27 mouse cellular contexts compared by ENCODE assay signal in the genomic region with DNA sequence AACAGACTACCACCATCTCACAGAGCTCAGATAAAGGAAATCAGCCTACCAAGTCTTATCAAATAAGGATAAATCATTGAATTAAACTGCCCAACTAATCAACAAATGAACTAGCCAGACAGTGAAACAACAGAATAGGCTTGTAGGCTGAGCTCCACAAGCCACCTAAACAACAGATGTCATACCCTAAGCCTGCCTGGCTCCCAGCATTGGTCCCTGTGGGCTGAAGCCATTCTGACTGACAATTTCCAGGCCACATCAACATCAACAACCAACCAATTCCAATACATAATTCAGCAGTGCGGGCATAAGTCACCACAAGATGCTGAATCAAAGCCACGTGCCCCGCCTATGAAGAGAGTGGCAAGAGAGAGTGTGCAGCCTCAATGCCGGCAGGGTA.
DNase-seq lines count a peak whose midpoint lies in the region; ATAC-seq lines count a peak whose summit lies in the region.
"Had no signal": no experiment of that assay in that cellular context is flagged by ENCODE, and none has a peak within 500 bp of the region (broad histone marks: within the 10 kb centered on the region; RNA-seq: fewer than 3 reads in every experiment).

No protein-coding gene starts in this region.

- no peaks in the 10 kb centered on the region for H3K27me3 ChIP-seq in forebrain, embryonic 15.5 days
- no peaks in the 10 kb centered on the region for H3K27me3 ChIP-seq in forebrain, embryonic 14.5 days (replicated peaks; ENCODE audit: control insufficient read depth, insufficient read depth, low read length)
- peaks cover 16% of the 10 kb centered on the region for H3K27me3 ChIP-seq in heart, embryonic 10.5 days (ENCODE audit: insufficient read depth, poor library complexity, severe bottlenecking)
- H3K27me3 ChIP-seq: CH12.LX; embryonic facial prominence, embryonic 15.5 days had no signal

- no peak overlapping the region for H3K9ac ChIP-seq in forebrain, embryonic 15.5 days (replicated peaks)
- no peak overlapping the region for H3K9ac ChIP-seq in forebrain, embryonic 14.5 days (ENCODE audit: low read length)
- H3K9ac ChIP-seq: embryonic facial prominence, embryonic 13.5 days; embryonic facial prominence, embryonic 15.5 days; forebrain, embryonic 12.5 days had no signal

- H3K4me3 ChIP-seq in forebrain, embryonic 15.5 days, result no peak overlapping the region
- H3K4me3 ChIP-seq in forebrain, embryonic 14.5 days (ENCODE audit: low read depth, low read length), result no peak overlapping the region
- no peak overlapping the region for H3K4me3 ChIP-seq in heart, embryonic 10.5 days
- H3K4me3 ChIP-seq: embryonic facial prominence, embryonic 13.5 days; embryonic facial prominence, embryonic 15.5 days; erythroblast, embryonic 14.5 days; forebrain, embryonic 12.5 days had no signal

- H3K4me1 ChIP-seq in forebrain, embryonic 15.5 days, result no peaks in the 10 kb centered on the region
- H3K4me1 ChIP-seq in forebrain, embryonic 14.5 days (ENCODE audit: control insufficient read depth, insufficient read depth, low read length), result no peaks in the 10 kb centered on the region
- no peaks in the 10 kb centered on the region for H3K4me1 ChIP-seq in heart, embryonic 10.5 days
- H3K4me1 ChIP-seq: embryonic facial prominence, embryonic 15.5 days; forebrain, embryonic 12.5 days had no signal

- ATAC-seq in forebrain, embryonic 15.5 days (replicated peaks), result no peak
- no peak for ATAC-seq in forebrain, embryonic 14.5 days
- ATAC-seq: activated CD4-positive, CD25-positive, alpha-beta regulatory T cell, adult 4 months; CD4-positive, CD25-positive, alpha-beta regulatory T cell, adult 4 months; forebrain, embryonic 16.5 days; Patski had no signal

- no peaks in the 10 kb centered on the region for H3K9me3 ChIP-seq in forebrain, embryonic 15.5 days
- H3K9me3 ChIP-seq in forebrain, embryonic 14.5 days (replicated peaks; ENCODE audit: control insufficient read depth, low read length), result no peaks in the 10 kb centered on the region
- no peaks in the 10 kb centered on the region for H3K9me3 ChIP-seq in heart, embryonic 10.5 days
- H3K9me3 ChIP-seq: embryonic facial prominence, embryonic 13.5 days; embryonic facial prominence, embryonic 15.5 days; forebrain, embryonic 12.5 days; G1E had no signal

- 93% methylated on average over 4 of the region's 4 CpGs for WGBS in forebrain, embryonic 15.5 days
- 95% methylated on average over 4 of the region's 4 CpGs for WGBS in forebrain, embryonic 14.5 days
- WGBS in heart, embryonic 10.5 days, result 83% methylated on average over 4 of the region's 4 CpGs

- H3K4me2 ChIP-seq in forebrain, embryonic 15.5 days (replicated peaks), result no peak overlapping the region
- no peak overlapping the region for H3K4me2 ChIP-seq in forebrain, embryonic 14.5 days (ENCODE audit: low read length)
- H3K4me2 ChIP-seq: embryonic facial prominence, embryonic 13.5 days; embryonic facial prominence, embryonic 15.5 days; forebrain, embryonic 12.5 days had no signal

- peak; percentile 22 to 27 for DNase-seq in cerebellum, postnatal 25 days
- no peak for DNase-seq in cerebellum, adult 9-10 months
- DNase-seq in forebrain, embryonic 14.5 days (ENCODE audit: low spot score), result no peak
- peak; percentile 19 for DNase-seq in heart, embryonic 10.5 days (ENCODE audit: low spot score)
- no peak for DNase-seq in heart, adult 8-10 months (ENCODE audit: low spot score)
- peak; percentile 31 for DNase-seq in layer of hippocampus, adult 9-11 months
- DNase-seq in layer of hippocampus, adult 11-12 months (ENCODE audit: low spot score), result no peak
- DNase-seq: adrenal gland, adult 8-10 months; adrenal gland, postnatal 14 days; B cell, adult 2 months; cerebellum, adult 11 months; cerebellum, adult 18-20 months; cerebellum, adult 8-10 months; cerebellum, postnatal 10 days; cerebellum, postnatal 36 days; embryo, embryonic 11 days had no signal

- H3K27ac ChIP-seq in forebrain, embryonic 15.5 days (replicated peaks), result 0 out of 2 replicates have a peak overlapping the region, but pooled peaks have one; percentile 16
- H3K27ac ChIP-seq in forebrain, embryonic 14.5 days (ENCODE audit: low read depth, low read length), result no peak overlapping the region
- no peak overlapping the region for H3K27ac ChIP-seq in heart, embryonic 10.5 days
- H3K27ac ChIP-seq: embryonic facial prominence, embryonic 13.5 days; embryonic facial prominence, embryonic 15.5 days; forebrain, embryonic 12.5 days had no signal

- H3K36me3 ChIP-seq in forebrain, embryonic 15.5 days, result peaks cover 13% of the 10 kb centered on the region
- H3K36me3 ChIP-seq in forebrain, embryonic 14.5 days (ENCODE audit: control insufficient read depth, insufficient read depth, low read length), result peaks cover 10% of the 10 kb centered on the region; the same call in 1 of the 2 replicates
- no peaks in the 10 kb centered on the region for H3K36me3 ChIP-seq in heart, embryonic 10.5 days
- H3K36me3 ChIP-seq: embryonic facial prominence, embryonic 13.5 days; embryonic facial prominence, embryonic 15.5 days; forebrain, embryonic 12.5 days; G1E had no signal

Comparison
In these comparisons a context has a peak if more than half of its experiments do, and no peak if none do; other contexts are left out.
1. DNase-seq: peak in cerebellum, postnatal 25 days (2 of 2), heart, embryonic 10.5 days (single experiment) and layer of hippocampus, adult 9-11 months (single experiment); none in cerebellum, adult 9-10 months (single experiment), forebrain, embryonic 14.5 days (single experiment), heart, adult 8-10 months (single experiment) and layer of hippocampus, adult 11-12 months (single experiment).